Mouse (Mus musculus) stomach, embryonic 16.5 days (tissue): ENCODE measurements around the gene Zfp12. TPM values are rescaled to one million over a fixed set of nuclear protein-coding genes. Genes with fewer than 3 reads are reported as not detected.
A peak's percentile ranks its signal among the peaks of the same experiment; 100 is the strongest.

Experiments
- ATAC-seq: fragments of 200-750 bp; cut with Nextera tagmentation; 2 replicates; pipeline ENCODE4 v1.8.0; 2017; ENCODE audit warnings: moderate number of reproducible peaks, moderate TSS enrichment; ENCODE audit not compliant: insufficient read depth, low FRiP score
- H3K27ac ChIP-seq: fragments of 300-500 bp; sonication (generic); 2 replicates; pipeline ENCODE4 v1.5.1; 2014; ENCODE audit warnings: low read length
- H3K27me3 ChIP-seq: fragments of 300-500 bp; sonication (generic); 2 replicates; pipeline ENCODE4 v1.6.1; 2014; ENCODE audit warnings: low read length, control low read depth, mixed read lengths; ENCODE audit not compliant: control insufficient read depth, insufficient read depth
- H3K36me3 ChIP-seq: fragments of 300-500 bp; sonication (generic); 2 replicates; pipeline ENCODE4 v1.6.1; 2014; ENCODE audit warnings: low read length; ENCODE audit not compliant: control insufficient read depth, insufficient read depth
- H3K4me1 ChIP-seq: fragments of 300-500 bp; sonication (generic); 2 replicates; pipeline ENCODE4 v1.6.1; 2014; ENCODE audit warnings: low read length, control low read depth, mixed read lengths; ENCODE audit not compliant: control insufficient read depth, insufficient read depth
- H3K4me2 ChIP-seq: fragments of 300-500 bp; sonication (generic); 2 replicates; pipeline ENCODE4 v1.6.1; 2014; ENCODE audit warnings: low read depth, low read length, mixed read lengths
- H3K4me3 ChIP-seq: fragments of 300-500 bp; sonication (generic); replicated peaks from 2 replicates; pipeline ENCODE4 v1.5.1; 2014; ENCODE audit warnings: mild to moderate bottlenecking, low read length
- H3K9ac ChIP-seq: fragments of 300-500 bp; sonication (generic); 2 replicates; pipeline ENCODE4 v1.6.1; 2014; ENCODE audit warnings: low read length
- H3K9me3 ChIP-seq: fragments of 300-500 bp; sonication (generic); replicated peaks from 2 replicates; pipeline ENCODE4 v1.6.1; 2016; ENCODE audit warnings: low read length, control low read depth; ENCODE audit not compliant: control insufficient read depth
- WGBS: fragments of 180-500 bp; shearing (Covaris S2); extraction: QIAGEN DNeasy Blood & Tissue Kit; methylation state at CpG from one replicate; pipeline ENCODE4 v1.1.7; 2014; 5-methylcytosine and 5-hydroxymethylcytosine counted together
- polyA plus RNA-seq: library from polyadenylated mRNA; unstranded; fragments of >200 nt; fragmentation: Nextera tagmentation; extraction: Ambion mirVana; gene quantifications from 2 replicates; pipeline ENCODE4 v1.2.1, GENCODE M21; 2015

Gene Zfp12
- polyA plus RNA-seq, 1 experiment from 2014 or later, result 11.3 TPM

DNA sequence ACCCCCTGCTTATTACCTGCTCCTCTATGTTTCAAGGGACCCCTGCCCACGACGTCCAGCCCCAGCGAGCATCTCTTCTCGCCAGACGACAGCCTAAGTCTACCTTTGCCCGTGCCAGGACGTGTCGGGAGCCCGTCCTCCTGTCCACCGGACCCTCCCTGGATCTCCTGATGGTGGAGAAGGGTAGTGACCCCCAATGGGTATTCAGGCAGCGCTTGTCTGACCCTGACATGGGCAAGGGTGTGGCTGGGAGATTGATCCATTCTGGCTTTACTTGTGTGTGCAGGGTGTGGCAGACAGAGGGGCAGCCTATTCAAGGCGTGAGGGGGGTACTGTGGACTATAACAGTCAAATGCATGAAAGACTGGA, 35.2 kb downstream of the Zfp12 start:
- no peak; the same call in none of the 2 replicates for ATAC-seq
- peak overlapping the region; percentile 87 for H3K4me2 ChIP-seq
- 3% methylated on average over 12 of the region's 12 CpGs for WGBS
- H3K4me1 ChIP-seq, result peaks cover 12% of the 10 kb centered on the region
- H3K36me3 ChIP-seq, result no peaks in the 10 kb centered on the region
- H3K27ac ChIP-seq, result no peak overlapping the region
- H3K9ac ChIP-seq, result peak overlapping the region; percentile 95
- peak overlapping the region; percentile 84 for H3K4me3 ChIP-seq
- H3K9me3 ChIP-seq, result no peaks in the 10 kb centered on the region
- H3K27me3 ChIP-seq, result no peaks in the 10 kb centered on the region

DNA sequence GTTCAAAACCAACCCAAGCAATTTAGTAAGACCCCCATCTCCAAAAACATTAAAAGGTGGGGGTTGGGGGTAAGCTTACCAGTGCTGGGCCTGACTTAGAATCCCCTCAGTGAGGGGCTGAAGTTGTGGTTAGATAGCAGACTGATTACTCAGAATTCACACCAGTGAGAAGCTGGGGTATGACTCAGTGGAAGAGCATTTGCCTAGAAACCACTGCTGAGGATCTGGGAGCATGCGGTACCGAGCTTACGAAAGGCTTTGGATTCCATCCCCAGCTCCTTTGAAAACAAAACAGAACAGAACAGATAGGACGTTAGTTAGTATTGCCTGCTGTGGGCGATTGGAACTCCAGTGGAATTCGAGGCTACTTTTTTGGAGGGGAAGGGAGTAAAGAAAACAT, 36.7 kb downstream of the Zfp12 start:
- Histone ChIP-seq H3K4me3 (no peak overlapping the region), H3K27ac (no peak overlapping the region), H3K4me2 (no peak overlapping the region), H3K4me1 (peaks cover 12% of the 10 kb centered on the region), H3K27me3 (peaks cover 3% of the 10 kb centered on the region; the same call in 1 of the 2 replicates), H3K36me3 (no peaks in the 10 kb centered on the region), H3K9me3 (no peaks in the 10 kb centered on the region), H3K9ac (no peak overlapping the region)
- 82% methylated on average over 6 of the region's 6 CpGs for WGBS
- no peak for ATAC-seq

DNA sequence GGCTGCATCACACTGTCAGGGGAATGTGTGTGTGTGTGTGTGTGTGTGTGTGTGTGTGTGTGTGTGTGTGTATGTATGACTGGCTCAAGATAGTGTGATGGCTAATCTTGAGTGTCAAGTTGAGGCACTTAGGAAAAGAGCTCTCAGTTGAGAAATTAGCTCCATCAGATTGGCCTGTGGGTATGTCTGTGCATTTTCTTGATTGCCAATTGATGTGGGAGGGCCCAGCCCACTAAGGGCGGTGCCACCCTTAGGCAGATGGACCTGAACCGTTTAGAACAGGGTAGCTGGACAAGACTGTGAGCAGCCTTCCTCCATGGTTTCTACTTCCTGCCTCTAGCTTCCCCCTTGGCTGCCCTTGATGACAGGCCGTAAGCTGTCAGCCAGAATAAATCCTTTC, 37.1 kb downstream of the Zfp12 start:
- H3K9ac ChIP-seq, result no peak overlapping the region
- H3K4me2 ChIP-seq, result no peak overlapping the region
- H3K4me1 ChIP-seq, result peaks cover 12% of the 10 kb centered on the region
- no peaks in the 10 kb centered on the region for H3K9me3 ChIP-seq
- no peaks in the 10 kb centered on the region for H3K36me3 ChIP-seq
- no peak for ATAC-seq
- 71% methylated on average over 3 of the region's 3 CpGs for WGBS
- no peak overlapping the region for H3K4me3 ChIP-seq
- no peak overlapping the region for H3K27ac ChIP-seq
- H3K27me3 ChIP-seq, result peaks cover 3% of the 10 kb centered on the region; the same call in 1 of the 2 replicates

DNA sequence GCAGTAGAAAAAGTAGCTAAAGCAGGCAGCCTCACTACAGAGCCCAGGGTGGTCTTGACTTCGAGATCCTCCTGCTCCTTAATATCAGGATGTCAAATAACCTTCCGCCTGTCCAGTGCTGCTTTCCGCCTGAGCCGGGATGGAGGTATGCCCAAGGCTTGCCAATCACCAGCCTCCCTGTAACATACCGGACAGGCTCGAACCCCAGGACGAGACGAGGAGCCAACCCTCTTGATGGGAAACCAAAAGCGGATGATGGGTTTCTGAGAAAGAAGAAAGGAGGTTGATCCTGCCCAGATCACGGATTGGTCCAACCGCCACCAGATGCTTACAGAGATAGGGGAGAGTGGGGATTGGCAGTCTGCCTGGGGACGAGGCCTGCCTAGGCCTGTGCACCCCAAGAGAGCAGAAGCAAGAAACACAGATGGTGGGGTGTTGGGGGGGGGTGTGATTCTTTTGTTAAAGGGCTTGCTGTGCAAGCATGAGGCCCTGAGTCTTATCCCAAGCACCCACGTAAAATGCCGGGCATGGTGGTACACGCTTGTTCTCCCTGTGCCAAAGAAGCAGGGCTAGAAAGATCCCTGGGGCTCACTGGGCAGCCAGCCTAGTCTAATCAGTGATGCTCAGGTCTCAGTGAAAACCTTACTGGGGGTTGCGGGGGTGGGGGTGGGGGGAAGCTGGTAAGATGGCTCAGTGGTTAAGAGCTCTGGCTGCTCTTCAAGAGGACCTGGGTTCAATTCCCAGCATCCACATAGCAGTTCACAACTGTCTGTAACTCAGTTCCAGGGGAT, 37.8 kb downstream of the Zfp12 start:
- peaks cover 12% of the 10 kb centered on the region for H3K4me1 ChIP-seq
- H3K4me3 ChIP-seq, result no peak overlapping the region
- peaks cover 3% of the 10 kb centered on the region; the same call in 1 of the 2 replicates for H3K27me3 ChIP-seq
- no peak overlapping the region for H3K9ac ChIP-seq
- 81% methylated on average over 16 of the region's 16 CpGs for WGBS
- no peaks in the 10 kb centered on the region for H3K9me3 ChIP-seq
- H3K36me3 ChIP-seq, result no peaks in the 10 kb centered on the region
- H3K27ac ChIP-seq, result no peak overlapping the region
- no peak overlapping the region for H3K4me2 ChIP-seq
- ATAC-seq, result 0 out of 2 replicates have a peak, but pooled peaks have one; percentile 11

DNA sequence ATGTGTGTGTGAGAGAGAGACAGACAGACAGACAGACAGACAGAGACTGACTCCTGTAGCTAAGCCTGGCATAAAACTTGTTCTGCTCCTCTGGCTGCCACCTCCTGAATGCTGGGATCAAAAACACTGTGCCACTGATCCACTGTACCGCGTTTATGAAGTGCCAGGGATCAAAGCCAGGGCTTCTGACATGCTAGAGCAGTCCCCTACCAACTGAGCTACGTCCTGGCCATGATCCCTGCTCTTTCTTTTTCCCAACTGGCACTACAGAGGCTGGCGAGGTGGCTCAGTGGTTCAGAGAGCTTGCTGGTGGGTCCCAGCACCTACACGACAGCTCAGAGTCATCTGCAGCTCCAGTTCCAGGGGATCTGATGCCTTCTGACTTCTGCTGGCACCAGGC, 40.8 kb downstream of the Zfp12 start:
- Histone ChIP-seq H3K27ac (no peak overlapping the region), H3K4me3 (no peak overlapping the region), H3K27me3 (peaks cover 3% of the 10 kb centered on the region; the same call in 1 of the 2 replicates), H3K36me3 (no peaks in the 10 kb centered on the region), H3K9ac (no peak overlapping the region), H3K9me3 (no peaks in the 10 kb centered on the region), H3K4me2 (no peak overlapping the region), H3K4me1 (peaks cover 1% of the 10 kb centered on the region)
- WGBS, result 48% methylated on average over 5 of the region's 5 CpGs
- ATAC-seq, result no peak

DNA sequence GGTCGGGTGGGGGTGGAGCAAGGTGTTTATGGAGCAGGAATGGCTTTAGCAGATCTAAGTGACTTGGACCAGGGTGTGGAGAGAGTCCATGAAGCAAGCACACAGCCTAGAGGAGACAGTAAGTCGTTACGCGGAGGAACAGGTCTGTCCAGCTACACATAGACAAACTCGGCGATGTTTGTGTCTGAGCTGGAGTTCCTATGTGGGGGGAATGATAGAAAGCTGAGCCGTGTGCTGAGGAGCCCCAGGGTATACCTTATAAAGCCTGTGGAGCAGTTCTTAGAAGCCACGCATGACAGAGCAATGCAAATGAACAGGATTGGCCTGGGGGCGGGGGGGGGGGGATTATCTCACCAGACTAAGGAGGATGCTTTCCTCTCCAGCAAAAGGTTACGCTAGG, 44.3 kb downstream of the Zfp12 start:
- no peak for ATAC-seq
- H3K27me3 ChIP-seq, result peaks cover 3% of the 10 kb centered on the region; the same call in 1 of the 2 replicates
- H3K4me2 ChIP-seq, result no peak overlapping the region
- no peak overlapping the region for H3K27ac ChIP-seq
- WGBS, result 38% methylated on average over 10 of the region's 10 CpGs
- no peaks in the 10 kb centered on the region for H3K9me3 ChIP-seq
- no peak overlapping the region for H3K4me3 ChIP-seq
- H3K36me3 ChIP-seq, result no peaks in the 10 kb centered on the region
- H3K4me1 ChIP-seq, result no peaks in the 10 kb centered on the region
- H3K9ac ChIP-seq, result no peak overlapping the region

DNA sequence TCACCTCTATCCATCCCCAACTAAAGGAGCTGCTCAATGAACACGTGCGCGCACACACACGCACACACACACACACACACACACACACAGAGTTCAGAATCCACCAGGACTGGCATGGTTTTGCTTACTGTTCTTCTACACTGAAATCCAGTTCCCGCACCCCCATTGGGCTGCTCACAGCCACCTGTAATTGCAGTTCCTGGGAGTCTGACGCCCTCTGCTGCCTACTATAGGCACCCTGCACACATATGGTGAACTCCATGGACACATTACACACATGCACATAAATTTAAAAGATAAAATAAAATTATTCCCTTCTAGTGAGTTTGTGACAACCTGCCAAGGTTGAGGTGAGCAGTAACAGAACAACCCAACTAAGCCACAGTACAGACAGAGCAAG, 49.8 kb downstream of the Zfp12 start:
- no peak overlapping the region for H3K4me3 ChIP-seq
- peaks cover 38% of the 10 kb centered on the region for H3K27me3 ChIP-seq
- H3K27ac ChIP-seq, result no peak overlapping the region
- WGBS, result 45% methylated on average over 6 of the region's 6 CpGs
- H3K9ac ChIP-seq, result no peak overlapping the region
- H3K9me3 ChIP-seq, result no peaks in the 10 kb centered on the region
- no peak overlapping the region for H3K4me2 ChIP-seq
- H3K4me1 ChIP-seq, result peaks cover 6% of the 10 kb centered on the region; the same call in 1 of the 2 replicates
- no peaks in the 10 kb centered on the region for H3K36me3 ChIP-seq
- no peak for ATAC-seq

DNA sequence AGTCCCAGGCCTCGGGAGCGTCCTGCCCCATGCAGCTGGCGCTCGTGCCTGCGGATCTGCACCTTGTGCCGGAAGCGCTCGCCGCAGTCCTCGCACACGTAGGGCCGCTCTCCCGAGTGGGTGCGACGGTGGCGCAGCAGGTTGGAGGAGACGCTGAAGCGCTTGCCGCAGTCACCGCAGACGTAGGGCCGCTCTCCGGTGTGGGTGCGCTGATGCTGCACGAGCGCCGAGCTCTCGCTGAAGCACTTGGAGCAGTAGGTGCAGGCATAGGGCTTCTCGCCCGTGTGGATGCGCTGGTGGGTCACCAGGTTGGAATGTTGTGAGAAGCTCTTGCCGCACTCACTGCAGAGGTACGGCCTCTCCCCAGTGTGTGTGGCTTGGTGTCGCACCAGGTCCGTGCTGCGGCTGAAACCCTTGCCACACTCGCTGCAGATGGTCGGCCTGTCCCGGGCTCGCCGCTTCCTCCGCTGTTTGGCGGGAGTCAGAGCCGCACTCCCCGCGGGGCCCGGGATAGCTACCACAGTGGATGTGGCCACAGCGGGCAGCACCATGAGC, 52.9 kb downstream of the Zfp12 start:
- H3K4me3 ChIP-seq, result peak overlapping the region; percentile 31
- no peaks in the 10 kb centered on the region for H3K9me3 ChIP-seq
- WGBS, result 7% methylated on average over 48 of the region's 48 CpGs
- H3K27ac ChIP-seq, result no peak overlapping the region
- peak overlapping the region; percentile 46 for H3K4me2 ChIP-seq
- H3K4me1 ChIP-seq, result peaks cover 6% of the 10 kb centered on the region; the same call in 1 of the 2 replicates
- peaks cover 61% of the 10 kb centered on the region for H3K27me3 ChIP-seq
- ATAC-seq, result no peak
- peak overlapping the region; percentile 35; the same call in 1 of the 2 replicates for H3K9ac ChIP-seq
- no peaks in the 10 kb centered on the region for H3K36me3 ChIP-seq

DNA sequence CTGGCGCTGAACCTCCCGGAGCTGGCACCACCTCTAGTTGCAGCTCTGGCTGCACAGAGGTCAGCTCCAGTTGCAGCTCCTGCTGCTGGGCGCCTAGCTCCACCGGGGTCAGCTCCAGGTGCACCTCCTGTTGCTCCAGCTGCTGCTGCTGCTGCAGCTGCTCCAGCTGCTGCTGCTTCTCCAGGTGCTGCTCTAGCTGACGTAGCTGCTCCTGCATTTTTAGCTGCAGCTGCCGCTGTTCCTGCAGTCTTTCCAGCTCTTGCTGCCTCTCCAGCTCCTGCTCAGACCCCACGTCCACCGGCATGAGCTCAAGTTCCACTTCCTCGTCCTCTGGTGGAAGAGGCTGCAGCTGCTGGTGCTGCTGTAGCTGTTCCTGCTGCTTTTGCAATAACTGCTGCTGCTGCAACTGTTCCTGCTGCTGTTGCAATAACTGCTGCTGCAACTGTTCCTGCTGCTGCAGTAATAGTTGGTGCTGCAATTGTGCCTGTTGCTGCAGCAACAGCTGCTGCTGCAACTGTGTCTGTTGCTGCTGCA, 53.5 kb downstream of the Zfp12 start:
- Histone ChIP-seq H3K9ac (peak overlapping the region; percentile 35; the same call in 1 of the 2 replicates), H3K4me1 (peaks cover 9% of the 10 kb centered on the region), H3K36me3 (no peaks in the 10 kb centered on the region), H3K27me3 (peaks cover 67% of the 10 kb centered on the region), H3K9me3 (no peaks in the 10 kb centered on the region), H3K4me2 (peak overlapping the region; percentile 46), H3K4me3 (peak overlapping the region; percentile 31), H3K27ac (no peak overlapping the region)
- 15% methylated on average over 9 of the region's 9 CpGs for WGBS
- ATAC-seq, result no peak
